Mouse (Mus musculus): ENCODE data around the gene Nit2. TPM values are rescaled to one million over a fixed set of nuclear protein-coding genes. Genes with fewer than 3 reads are reported as not detected.

Gene Nit2
- polyA plus RNA-seq, 1 experiment, result 13.1 TPM

- Histone ChIP-seq H3K4me1 (ENCODE audit: control insufficient read depth, insufficient read depth, low read length) (peaks cover 5% of the 10 kb centered on the region; the same call in 1 of the 2 replicates), H3K4me3 (replicated peaks; ENCODE audit: extremely low read depth, low read depth, low read length) (peak overlapping the region; percentile 71)
- no peak for DNase-seq
- 7% methylated on average over 5 of the region's 5 CpGs for WGBS
- TF ChIP-seq POLR2A (IDR thresholded peaks at IDR 0.05; ENCODE audit: borderline replicate concordance, extremely low read depth, low read depth, low read length), result no peak
- TF ChIP-seq CTCF (IDR thresholded peaks at IDR 0.05; ENCODE audit: insufficient read depth, low read length), result no peak
Measured at GRCm38 (mm10) chr16:57167514-57167912, 372 bp upstream of the Nit2 start.

- DNase-seq, result no peak
- TF ChIP-seq CTCF (IDR thresholded peaks at IDR 0.05; ENCODE audit: insufficient read depth, low read length) (no peak), POLR2A (IDR thresholded peaks at IDR 0.05; ENCODE audit: borderline replicate concordance, extremely low read depth, low read depth, low read length) (no peak)
- 77% methylated on average over 6 of the region's 6 CpGs for WGBS
- Histone ChIP-seq H3K4me3 (replicated peaks; ENCODE audit: extremely low read depth, low read depth, low read length) (no peak overlapping the region), H3K4me1 (ENCODE audit: control insufficient read depth, insufficient read depth, low read length) (peaks cover 5% of the 10 kb centered on the region; the same call in 1 of the 2 replicates)
Measured at GRCm38 (mm10) chr16:57166086-57166485, 1.1 kb downstream of the Nit2 start.

- Histone ChIP-seq H3K4me3 (replicated peaks; ENCODE audit: extremely low read depth, low read depth, low read length) (no peak overlapping the region), H3K4me1 (ENCODE audit: control insufficient read depth, insufficient read depth, low read length) (peaks cover 8% of the 10 kb centered on the region; the same call in 1 of the 2 replicates)
- no peak for DNase-seq
- 98% methylated on average over 5 of the region's 5 CpGs for WGBS
- TF ChIP-seq CTCF (IDR thresholded peaks at IDR 0.05; ENCODE audit: insufficient read depth, low read length), result no peak
- no peak for TF ChIP-seq POLR2A (IDR thresholded peaks at IDR 0.05; ENCODE audit: borderline replicate concordance, extremely low read depth, low read depth, low read length)
Measured at GRCm38 (mm10) chr16:57165157-57165556, 2.0 kb downstream of the Nit2 start.

- Histone ChIP-seq H3K4me1 (ENCODE audit: control insufficient read depth, insufficient read depth, low read length) (peaks cover 11% of the 10 kb centered on the region), H3K4me3 (replicated peaks; ENCODE audit: extremely low read depth, low read depth, low read length) (no peak overlapping the region)
- WGBS, result 71% methylated on average over 1 of the region's 1 CpGs
- TF ChIP-seq CTCF (IDR thresholded peaks at IDR 0.05; ENCODE audit: insufficient read depth, low read length) (no peak), POLR2A (IDR thresholded peaks at IDR 0.05; ENCODE audit: borderline replicate concordance, extremely low read depth, low read depth, low read length) (no peak)
- DNase-seq, result no peak
Measured at GRCm38 (mm10) chr16:57163694-57164093, 3.4 kb downstream of the Nit2 start.

GRCm38 (mm10) chr16:57162841-57163240 is 4.3 kb downstream of the Nit2 start:
- Histone ChIP-seq H3K4me3 (replicated peaks; ENCODE audit: extremely low read depth, low read depth, low read length) (no peak overlapping the region), H3K4me1 (ENCODE audit: control insufficient read depth, insufficient read depth, low read length) (peaks cover 10% of the 10 kb centered on the region)
- no peak for DNase-seq
- WGBS, result 85% methylated on average over 5 of the region's 5 CpGs
- TF ChIP-seq POLR2A (IDR thresholded peaks at IDR 0.05; ENCODE audit: borderline replicate concordance, extremely low read depth, low read depth, low read length) (no peak), CTCF (IDR thresholded peaks at IDR 0.05; ENCODE audit: insufficient read depth, low read length) (no peak)

- WGBS, result 43% methylated on average over 7 of the region's 7 CpGs
- Histone ChIP-seq H3K4me3 (replicated peaks; ENCODE audit: extremely low read depth, low read depth, low read length) (no peak overlapping the region), H3K4me1 (ENCODE audit: control insufficient read depth, insufficient read depth, low read length) (peaks cover 6% of the 10 kb centered on the region)
- TF ChIP-seq CTCF (IDR thresholded peaks at IDR 0.05; ENCODE audit: insufficient read depth, low read length) (no peak), POLR2A (IDR thresholded peaks at IDR 0.05; ENCODE audit: borderline replicate concordance, extremely low read depth, low read depth, low read length) (no peak)
- no peak for DNase-seq
Measured at GRCm38 (mm10) chr16:57159835-57160234, 7.3 kb downstream of the Nit2 start.

- TF ChIP-seq CTCF (IDR thresholded peaks at IDR 0.05; ENCODE audit: insufficient read depth, low read length), result no peak
- TF ChIP-seq POLR2A (IDR thresholded peaks at IDR 0.05; ENCODE audit: borderline replicate concordance, extremely low read depth, low read depth, low read length), result no peak
- H3K4me3 ChIP-seq (replicated peaks; ENCODE audit: extremely low read depth, low read depth, low read length), result no peak overlapping the region
- peaks cover 6% of the 10 kb centered on the region for H3K4me1 ChIP-seq (ENCODE audit: control insufficient read depth, insufficient read depth, low read length)
- no peak for DNase-seq
- WGBS, result 56% methylated on average over 4 of the region's 4 CpGs
Measured at GRCm38 (mm10) chr16:57157728-57158127, 9.4 kb downstream of the Nit2 start.

GRCm38 (mm10) chr16:57157076-57157475 is 10.1 kb downstream of the Nit2 start:
- peaks cover 6% of the 10 kb centered on the region for H3K4me1 ChIP-seq (ENCODE audit: control insufficient read depth, insufficient read depth, low read length)
- DNase-seq, result no peak
- no peak overlapping the region for H3K4me3 ChIP-seq (replicated peaks; ENCODE audit: extremely low read depth, low read depth, low read length)
- no peak for TF ChIP-seq POLR2A (IDR thresholded peaks at IDR 0.05; ENCODE audit: borderline replicate concordance, extremely low read depth, low read depth, low read length)
- WGBS, result 74% methylated on average over 4 of the region's 4 CpGs

GRCm38 (mm10) chr16:57155899-57156298 is 11.2 kb downstream of the Nit2 start:
- no peak for TF ChIP-seq POLR2A (IDR thresholded peaks at IDR 0.05; ENCODE audit: borderline replicate concordance, extremely low read depth, low read depth, low read length)
- no peak for TF ChIP-seq CTCF (IDR thresholded peaks at IDR 0.05; ENCODE audit: insufficient read depth, low read length)
- no peak for DNase-seq
- H3K4me1 ChIP-seq (ENCODE audit: control insufficient read depth, insufficient read depth, low read length), result peaks cover 6% of the 10 kb centered on the region
- H3K4me3 ChIP-seq (replicated peaks; ENCODE audit: extremely low read depth, low read depth, low read length), result no peak overlapping the region

- H3K4me1 ChIP-seq (ENCODE audit: control insufficient read depth, insufficient read depth, low read length), result no peaks in the 10 kb centered on the region
- no peak for DNase-seq
- WGBS, result 96% methylated on average over 4 of the region's 4 CpGs
- TF ChIP-seq POLR2A (IDR thresholded peaks at IDR 0.05; ENCODE audit: borderline replicate concordance, extremely low read depth, low read depth, low read length) (no peak), CTCF (IDR thresholded peaks at IDR 0.05; ENCODE audit: insufficient read depth, low read length) (no peak)
- H3K4me3 ChIP-seq (replicated peaks; ENCODE audit: extremely low read depth, low read depth, low read length), result no peak overlapping the region
Measured at GRCm38 (mm10) chr16:57151437-57151836, 15.7 kb downstream of the Nit2 start.
